Mouse (Mus musculus): Measurements from ENCODE around the gene Gucy2g.
"Not testable (repeated sequence)": the region's sequence is repeated elsewhere in the genome, so short reads cannot be mapped to it uniquely, and the experiment has no call there.

Gene Gucy2g

GRCm38 (mm10) chr19:55165183-55165865, 75.7 kb downstream of the Gucy2g start:
- no peak for DNase-seq (ENCODE audit: low read depth, low spot score)

GRCm38 (mm10) chr19:55164162-55164561, 76.9 kb downstream of the Gucy2g start:
- no peak for DNase-seq (ENCODE audit: low read depth, low spot score)

- no peak for DNase-seq (ENCODE audit: low read depth, low spot score)
These were observed 78.8 kb downstream of the Gucy2g start for GRCm38 (mm10) chr19:55162271-55162670.

GRCm38 (mm10) chr19:55159826-55160225, 81.2 kb downstream of the Gucy2g start:
- DNase-seq (ENCODE audit: low read depth, low spot score) = no peak

- DNase-seq (ENCODE audit: low read depth, low spot score) = no peak
These were observed 82.4 kb downstream of the Gucy2g start for GRCm38 (mm10) chr19:55158606-55159005.

- no peak for DNase-seq (ENCODE audit: low read depth, low spot score)
These were observed 84.0 kb downstream of the Gucy2g start for GRCm38 (mm10) chr19:55157029-55157428.

GRCm38 (mm10) chr19:55152983-55153382, 88.1 kb downstream of the Gucy2g start:
- DNase-seq (ENCODE audit: low read depth, low spot score) = no peak

GRCm38 (mm10) chr19:55152274-55152673, 88.8 kb downstream of the Gucy2g start:
- not testable (repeated sequence) for DNase-seq (ENCODE audit: low read depth, low spot score)

- DNase-seq (ENCODE audit: low read depth, low spot score) = no peak
These were observed 91.4 kb downstream of the Gucy2g start for GRCm38 (mm10) chr19:55149646-55150045.

GRCm38 (mm10) chr19:55148109-55148508, 92.9 kb downstream of the Gucy2g start:
- DNase-seq (ENCODE audit: low read depth, low spot score) = no peak
